Mouse (Mus musculus) forebrain, embryonic 11.5 days (tissue): ENCODE data around the gene Atad2b. TPM values are rescaled to one million over a fixed set of nuclear protein-coding genes. Genes with fewer than 3 reads are reported as not detected.

ENCODE experiments used
- ATAC-seq: fragments of 200-750 bp; cut with Nextera tagmentation; replicated peaks from 2 replicates; pipeline ENCODE4 v1.8.0; 2017; ENCODE audit warnings: moderate TSS enrichment; ENCODE audit not compliant: low FRiP score
- DNase-seq: peaks from one replicate; pipeline ENCODE4 v3.0.0-alpha.2; 2017; ENCODE audit warnings: low spot score
- H3K27ac ChIP-seq: fragments of 300-500 bp; sonication (generic); 2 replicates; pipeline ENCODE4 v1.5.1; 2014; ENCODE audit warnings: low read depth, low read length
- H3K27me3 ChIP-seq: fragments of 300-500 bp; sonication (generic); 2 replicates; pipeline ENCODE4 v1.6.1; 2014; ENCODE audit warnings: mild to moderate bottlenecking, low read length, mixed read lengths; ENCODE audit not compliant: control insufficient read depth, insufficient read depth
- H3K36me3 ChIP-seq: fragments of 300-500 bp; sonication (generic); 2 replicates; pipeline ENCODE4 v1.6.1; 2014; ENCODE audit warnings: mild to moderate bottlenecking, low read length, moderate library complexity, mixed read lengths; ENCODE audit not compliant: control insufficient read depth, insufficient read depth
- H3K4me1 ChIP-seq: fragments of 300-500 bp; sonication (generic); replicated peaks from 2 replicates; pipeline ENCODE4 v1.6.1; 2014; ENCODE audit warnings: low read length, mixed read lengths; ENCODE audit not compliant: control insufficient read depth, insufficient read depth
- H3K4me2 ChIP-seq: fragments of 300-500 bp; sonication (generic); 2 replicates; pipeline ENCODE4 v1.6.1; 2014; ENCODE audit warnings: low read depth, mild to moderate bottlenecking, low read length, moderate library complexity, mixed read lengths; ENCODE audit not compliant: severe bottlenecking
- H3K4me3 ChIP-seq: fragments of 300-500 bp; sonication (generic); 2 replicates; pipeline ENCODE4 v1.5.1; 2014; ENCODE audit warnings: low read depth, low read length
- H3K9ac ChIP-seq: fragments of 300-500 bp; sonication (generic); 2 replicates; pipeline ENCODE4 v1.6.1; 2014; ENCODE audit warnings: low read length
- H3K9me3 ChIP-seq: fragments of 300-500 bp; sonication (generic); 2 replicates; pipeline ENCODE4 v1.6.1; 2016; ENCODE audit warnings: low read length, mixed read lengths; ENCODE audit not compliant: control insufficient read depth
- WGBS: fragments of 180-500 bp; shearing (Covaris S2); extraction: QIAGEN DNeasy Blood & Tissue Kit; methylation state at CpG from one replicate; pipeline ENCODE4 v1.1.7; 2014; 5-methylcytosine and 5-hydroxymethylcytosine counted together
- polyA plus RNA-seq: library from polyadenylated mRNA; unstranded; fragments of >200 nt; fragmentation: Nextera tagmentation; extraction: Ambion mirVana; gene quantifications from 2 replicates; pipeline ENCODE4 v1.2.1, GENCODE M21; 2014

Gene Atad2b
- polyA plus RNA-seq, 1 experiment from 2014 or later: 22.8 TPM

GRCm38 (mm10) chr12:5070131-5070530 lies 153.0 kb downstream of the Atad2b start:
- H3K4me2 ChIP-seq: no peak overlapping the region
- DNase-seq (no peak), ATAC-seq (no peak)
- 86% methylated on average over 3 of the region's 3 CpGs for WGBS
- no peaks in the 10 kb centered on the region for H3K4me1 ChIP-seq
- no peaks in the 10 kb centered on the region for H3K36me3 ChIP-seq
- H3K27me3 ChIP-seq: no peaks in the 10 kb centered on the region
- H3K4me3 ChIP-seq: no peak overlapping the region
- no peak overlapping the region for H3K27ac ChIP-seq
- no peaks in the 10 kb centered on the region for H3K9me3 ChIP-seq
- no peak overlapping the region for H3K9ac ChIP-seq

GRCm38 (mm10) chr12:5073191-5073590 lies 156.0 kb downstream of the Atad2b start:
- no peak overlapping the region for H3K4me3 ChIP-seq
- H3K4me2 ChIP-seq: no peak overlapping the region
- 93% methylated on average over 12 of the region's 12 CpGs for WGBS
- H3K27me3 ChIP-seq: no peaks in the 10 kb centered on the region
- H3K36me3 ChIP-seq: no peaks in the 10 kb centered on the region
- no peaks in the 10 kb centered on the region for H3K9me3 ChIP-seq
- H3K9ac ChIP-seq: no peak overlapping the region
- no peak overlapping the region for H3K27ac ChIP-seq
- H3K4me1 ChIP-seq: no peaks in the 10 kb centered on the region
- no peak for ATAC-seq
- no peak for DNase-seq

- no peak overlapping the region for H3K4me3 ChIP-seq
- no peaks in the 10 kb centered on the region for H3K4me1 ChIP-seq
- H3K36me3 ChIP-seq: no peaks in the 10 kb centered on the region
- 94% methylated on average over 4 of the region's 4 CpGs for WGBS
- ATAC-seq (no peak), DNase-seq (no peak)
- no peak overlapping the region for H3K27ac ChIP-seq
- no peaks in the 10 kb centered on the region for H3K9me3 ChIP-seq
- no peak overlapping the region for H3K4me2 ChIP-seq
- H3K27me3 ChIP-seq: no peaks in the 10 kb centered on the region
- no peak overlapping the region for H3K9ac ChIP-seq
These were observed 164.3 kb downstream of the Atad2b start for GRCm38 (mm10) chr12:5081480-5081879.

- Histone ChIP-seq H3K27ac (no peak overlapping the region), H3K9ac (no peak overlapping the region), H3K27me3 (no peaks in the 10 kb centered on the region), H3K9me3 (no peaks in the 10 kb centered on the region), H3K4me3 (no peak overlapping the region), H3K4me2 (no peak overlapping the region), H3K36me3 (no peaks in the 10 kb centered on the region), H3K4me1 (no peaks in the 10 kb centered on the region)
- WGBS: 95% methylated on average over 5 of the region's 5 CpGs
- no peak for DNase-seq
- no peak for ATAC-seq
These were observed 167.6 kb downstream of the Atad2b start for GRCm38 (mm10) chr12:5084714-5085113.

- DNase-seq: no peak
- 0 out of 2 replicates have a peak overlapping the region, but pooled peaks have one; percentile 6 for H3K27ac ChIP-seq
- no peaks in the 10 kb centered on the region for H3K36me3 ChIP-seq
- no peaks in the 10 kb centered on the region for H3K9me3 ChIP-seq
- ATAC-seq: peak; percentile 67; the same call in 1 of the 2 replicates
- no peak overlapping the region for H3K4me2 ChIP-seq
- no peaks in the 10 kb centered on the region for H3K27me3 ChIP-seq
- no peak overlapping the region for H3K4me3 ChIP-seq
- H3K9ac ChIP-seq: no peak overlapping the region
- H3K4me1 ChIP-seq: 0 out of 2 replicates have a peak, but pooled peaks cover 2% of the 10 kb centered on the region
- 55% methylated on average over 10 of the region's 10 CpGs for WGBS
These were observed 170.8 kb downstream of the Atad2b start for GRCm38 (mm10) chr12:5087787-5088519.

- Histone ChIP-seq H3K27ac (no peak overlapping the region), H3K36me3 (no peaks in the 10 kb centered on the region), H3K9me3 (no peaks in the 10 kb centered on the region), H3K4me1 (0 out of 2 replicates have a peak, but pooled peaks cover 2% of the 10 kb centered on the region), H3K9ac (no peak overlapping the region), H3K4me2 (no peak overlapping the region), H3K27me3 (no peaks in the 10 kb centered on the region), H3K4me3 (no peak overlapping the region)
- ATAC-seq (0 out of 2 replicates have a peak, but pooled peaks have one; percentile 12), DNase-seq (no peak)
- 48% methylated on average over 1 of the region's 1 CpGs for WGBS
These were observed 171.5 kb downstream of the Atad2b start for GRCm38 (mm10) chr12:5088639-5089038.

Other genes with a start within 250 kb of the Atad2b start
- 0.65 and 0.97 TPM in 2 replicates for gene Fam228a, start 178.9 kb upstream of the Atad2b start, polyA plus RNA-seq
- 4.2 and 4.9 TPM in 2 replicates for gene Pfn4, start 148.3 kb upstream of the Atad2b start, polyA plus RNA-seq
- 2.2 and 4.2 TPM in 2 replicates for gene Fam228b, start 148.1 kb upstream of the Atad2b start, polyA plus RNA-seq
- 330 and 365 TPM in 2 replicates for gene Sf3b6, start 99.8 kb upstream of the Atad2b start, polyA plus RNA-seq
- 5.2 and 6.1 TPM in 2 replicates for gene Fkbp1b, start 75.8 kb upstream of the Atad2b start, polyA plus RNA-seq
- gene Wdcp, start 74.0 kb upstream of the Atad2b start, polyA plus RNA-seq: 20.3 and 20.6 TPM in 2 replicates
- 4.9 and 6.6 TPM in 2 replicates for gene Mfsd2b, start 43.0 kb upstream of the Atad2b start, polyA plus RNA-seq
- gene Ubxn2a, start 9.6 kb upstream of the Atad2b start, polyA plus RNA-seq: 30.0 and 34.7 TPM in 2 replicates